Mouse (Mus musculus): Measurements from ENCODE around the gene Hist2h4.
"Not testable (repeated sequence)": the region's sequence is repeated elsewhere in the genome, so short reads cannot be mapped to it uniquely, and the experiment has no call there.

Hist2h4 gene

DNA sequence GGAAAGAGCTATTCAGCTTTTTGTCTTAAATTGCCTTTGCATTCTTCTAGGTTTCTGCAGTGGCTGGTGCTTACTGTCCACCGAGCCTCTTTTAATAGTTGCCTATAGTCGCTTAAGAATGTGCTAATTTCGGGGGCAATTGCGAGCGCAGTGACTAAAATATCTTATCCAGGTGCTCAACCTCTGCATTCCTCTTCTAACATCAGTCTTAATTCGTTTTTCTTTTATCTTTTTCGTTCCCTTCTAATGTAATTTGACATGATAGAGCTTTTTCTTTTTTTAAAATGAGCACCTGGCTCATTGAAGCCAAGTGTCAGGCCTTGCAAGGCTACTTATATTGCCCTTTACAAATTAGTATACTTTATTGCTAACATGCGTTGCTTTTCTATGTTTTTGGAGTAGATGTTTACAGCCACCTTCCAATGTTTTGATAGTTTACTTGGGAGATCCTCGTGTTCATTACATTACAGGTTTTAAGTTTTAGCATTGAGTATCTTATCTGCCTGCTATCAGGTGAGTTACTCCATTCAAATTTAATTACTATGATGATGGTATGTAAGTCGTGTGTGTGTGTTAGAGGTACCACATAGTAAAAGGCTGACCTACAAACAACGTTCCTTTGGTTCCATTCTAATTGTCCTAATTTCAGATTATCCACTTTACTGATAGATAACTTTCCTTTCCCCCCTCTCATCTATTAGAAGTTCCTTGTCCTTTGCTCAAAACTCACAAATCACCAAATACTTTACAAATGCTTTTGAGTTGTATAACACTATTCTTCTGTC is 15.6 kb downstream of the Hist2h4 start:
- in situ Hi-C loops (cut with MseI, MboI) = no loop called here

DNA sequence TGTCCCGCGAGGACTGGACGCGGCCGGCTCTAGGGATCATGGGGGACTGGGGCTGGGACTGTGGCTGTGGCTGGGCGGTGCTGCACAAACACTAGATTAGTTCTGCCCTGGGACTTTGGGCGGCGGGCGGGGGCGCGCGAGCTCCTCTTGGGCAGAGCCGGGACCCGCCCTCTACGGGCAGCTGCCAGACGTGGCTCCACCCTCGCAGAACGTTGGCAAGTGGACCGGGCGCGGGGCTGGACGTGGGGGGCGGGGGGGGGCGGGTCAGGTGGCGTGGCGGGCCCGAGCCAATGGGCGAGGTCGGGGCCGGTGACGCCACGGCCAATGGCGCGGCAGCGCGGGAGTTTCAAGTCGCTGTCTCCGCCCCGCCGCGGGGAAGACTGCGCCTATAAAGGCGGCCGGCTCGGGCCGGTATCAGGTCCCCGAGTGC is 16.7 kb downstream of the Hist2h4 start, which contains the start of gene Hist2h3c1:
Gene Hist2h3c1 (plus strand): TSS at position 259 of the 430 bp plus-strand sequence.
- in situ Hi-C loops (cut with MseI, MboI) = not testable (repeated sequence)

DNA sequence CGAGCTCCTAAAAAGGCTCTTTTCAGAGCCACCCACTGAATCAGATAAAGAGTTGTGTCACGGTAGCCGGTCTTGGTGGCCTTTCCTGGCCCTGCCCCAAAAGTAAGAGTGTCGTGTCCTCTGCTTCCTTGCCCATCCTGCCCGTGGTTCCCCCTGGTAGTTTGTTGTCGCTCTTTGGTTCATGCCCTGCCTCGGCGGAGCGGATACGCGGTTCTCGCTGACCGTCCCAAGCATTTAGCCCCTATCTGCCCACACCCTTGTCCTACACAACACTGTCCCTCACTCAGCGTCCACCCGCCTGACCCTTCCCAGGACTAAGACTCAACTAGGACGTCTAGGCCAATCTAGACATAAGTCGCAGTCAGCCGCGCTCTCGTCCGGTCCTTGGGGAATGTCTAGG is 17.1 kb downstream of the Hist2h4 start:
- in situ Hi-C loops (cut with MseI, MboI) = not testable (repeated sequence)

DNA sequence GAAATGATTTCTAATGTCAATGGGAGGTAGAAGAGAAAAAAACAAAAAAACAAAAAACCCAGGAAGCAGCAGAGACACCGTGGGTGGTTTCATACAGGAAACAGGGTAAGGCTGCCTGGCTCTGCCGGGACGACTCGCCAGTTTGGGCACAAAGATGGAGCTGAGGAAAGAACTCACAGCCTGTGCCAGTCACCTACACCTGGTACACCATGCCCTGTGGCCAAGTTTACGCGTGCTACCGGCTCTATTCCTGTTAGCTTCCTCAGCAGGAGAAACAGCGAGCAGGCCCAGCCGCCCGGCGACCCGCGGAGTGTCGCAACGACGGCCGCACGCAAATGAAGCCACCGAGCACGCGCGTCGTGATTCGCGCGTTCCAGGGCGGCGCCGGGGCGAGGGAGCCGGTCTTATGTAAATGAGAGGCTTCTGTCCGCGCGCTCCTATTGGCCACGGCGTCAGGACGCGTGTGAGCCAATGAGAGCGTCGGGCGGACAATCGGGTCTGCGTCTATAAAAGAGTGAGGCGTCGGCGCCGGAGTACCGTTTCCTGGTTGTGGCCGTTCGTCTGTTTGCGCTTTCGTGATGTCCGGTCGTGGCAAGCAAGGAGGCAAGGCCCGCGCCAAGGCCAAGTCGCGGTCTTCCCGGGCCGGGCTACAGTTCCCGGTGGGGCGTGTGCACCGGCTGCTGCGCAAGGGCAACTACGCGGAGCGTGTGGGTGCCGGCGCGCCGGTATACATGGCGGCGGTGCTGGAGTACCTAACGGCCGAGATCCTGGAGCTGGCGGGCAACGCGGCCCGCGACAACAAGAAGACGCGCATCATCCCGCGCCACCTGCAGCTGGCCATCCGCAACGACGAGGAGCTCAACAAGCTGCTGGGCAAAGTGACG is 17.9 kb downstream of the Hist2h4 start, which contains the start of gene Hist2h2aa1:
Gene Hist2h2aa1 (plus strand): TSS at position 495 of the 884 bp plus-strand sequence.
- in situ Hi-C loops (cut with MseI, MboI) = not testable (repeated sequence)

DNA sequence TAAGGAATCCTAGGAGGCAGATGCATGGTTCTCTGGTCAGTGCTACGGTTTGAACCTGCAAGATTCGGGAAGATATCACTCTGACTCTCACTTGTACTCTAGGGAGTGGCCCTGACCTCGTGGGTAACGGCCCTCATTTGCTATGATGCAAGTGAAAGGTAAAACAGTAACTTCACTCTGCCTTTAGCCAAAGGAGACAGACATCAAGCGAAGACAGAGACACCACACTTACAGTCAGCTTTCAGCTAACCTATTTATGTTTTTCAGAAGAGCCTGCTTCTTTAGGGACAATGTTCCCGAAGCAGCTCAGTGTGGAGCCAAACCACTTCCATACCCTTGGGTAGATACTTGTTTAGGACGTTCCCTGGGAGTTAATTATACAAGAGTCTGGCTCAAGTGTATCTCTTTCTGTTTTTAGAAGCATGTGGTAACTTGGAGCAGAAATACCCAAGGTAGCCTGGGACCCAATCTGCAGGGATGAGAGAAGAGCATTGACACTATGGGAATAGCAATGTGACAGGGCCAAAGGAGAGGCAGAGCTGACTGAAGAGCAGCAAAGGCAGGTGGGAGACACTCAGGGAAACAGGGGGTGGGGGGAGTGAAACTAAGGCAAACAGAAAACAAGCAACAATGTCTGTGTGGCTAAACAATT is 19.1 kb downstream of the Hist2h4 start:
- in situ Hi-C loops (cut with MseI, MboI) = no loop called here

DNA sequence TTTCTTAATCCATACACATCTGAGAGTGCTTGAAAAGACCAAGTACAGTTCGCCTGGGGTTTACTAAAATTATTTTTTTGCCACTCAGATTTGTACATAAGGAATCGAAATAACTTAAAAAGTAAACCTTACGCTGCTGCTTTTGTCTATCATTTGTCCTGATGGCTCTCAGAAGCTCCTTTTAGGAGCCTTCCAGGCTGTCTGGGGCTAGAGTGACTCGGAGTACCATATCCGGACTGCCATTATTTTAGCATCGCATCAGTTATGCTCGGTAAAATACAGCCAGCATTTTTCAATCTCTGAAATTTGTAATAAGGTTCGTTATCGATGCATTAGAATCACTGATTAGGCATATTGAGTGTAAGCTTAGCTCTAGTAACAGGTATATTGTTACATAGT is 22.3 kb downstream of the Hist2h4 start:
- in situ Hi-C loops (cut with MseI, MboI) = no loop called here

DNA sequence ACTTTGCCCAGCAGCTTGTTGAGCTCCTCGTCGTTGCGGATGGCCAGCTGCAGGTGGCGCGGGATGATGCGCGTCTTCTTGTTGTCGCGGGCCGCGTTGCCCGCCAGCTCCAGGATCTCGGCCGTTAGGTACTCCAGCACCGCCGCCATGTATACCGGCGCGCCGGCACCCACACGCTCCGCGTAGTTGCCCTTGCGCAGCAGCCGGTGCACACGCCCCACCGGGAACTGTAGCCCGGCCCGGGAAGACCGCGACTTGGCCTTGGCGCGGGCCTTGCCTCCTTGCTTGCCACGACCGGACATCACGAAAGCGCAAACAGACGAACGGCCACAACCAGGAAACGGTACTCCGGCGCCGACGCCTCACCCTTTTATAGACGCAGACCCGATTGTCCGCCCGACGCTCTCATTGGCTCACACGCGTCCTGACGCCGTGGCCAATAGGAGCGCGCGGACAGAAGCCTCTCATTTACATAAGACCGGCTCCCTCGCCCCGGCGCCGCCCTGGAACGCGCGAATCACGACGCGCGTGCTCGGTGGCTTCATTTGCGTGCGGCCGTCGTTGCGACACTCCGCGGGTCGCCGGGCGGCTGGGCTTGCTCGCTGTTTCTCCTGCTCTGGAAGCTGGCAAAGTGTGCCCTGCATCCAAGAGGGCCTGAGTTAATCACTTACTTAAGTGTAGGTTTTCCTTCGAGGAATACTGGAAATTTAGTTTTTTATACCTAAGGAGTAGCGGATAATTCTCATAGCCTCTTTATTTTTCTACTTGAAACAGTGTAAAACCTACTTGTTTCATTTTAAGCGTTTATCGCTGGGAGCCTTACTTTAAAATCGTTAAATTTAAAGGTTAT is 22.9 kb downstream of the Hist2h4 start, which contains the start of gene Hist2h2aa2:
Gene Hist2h2aa2 (minus strand): TSS at position 328 of the 850 bp plus-strand sequence.
- in situ Hi-C loops (cut with MseI, MboI) = not testable (repeated sequence)

DNA sequence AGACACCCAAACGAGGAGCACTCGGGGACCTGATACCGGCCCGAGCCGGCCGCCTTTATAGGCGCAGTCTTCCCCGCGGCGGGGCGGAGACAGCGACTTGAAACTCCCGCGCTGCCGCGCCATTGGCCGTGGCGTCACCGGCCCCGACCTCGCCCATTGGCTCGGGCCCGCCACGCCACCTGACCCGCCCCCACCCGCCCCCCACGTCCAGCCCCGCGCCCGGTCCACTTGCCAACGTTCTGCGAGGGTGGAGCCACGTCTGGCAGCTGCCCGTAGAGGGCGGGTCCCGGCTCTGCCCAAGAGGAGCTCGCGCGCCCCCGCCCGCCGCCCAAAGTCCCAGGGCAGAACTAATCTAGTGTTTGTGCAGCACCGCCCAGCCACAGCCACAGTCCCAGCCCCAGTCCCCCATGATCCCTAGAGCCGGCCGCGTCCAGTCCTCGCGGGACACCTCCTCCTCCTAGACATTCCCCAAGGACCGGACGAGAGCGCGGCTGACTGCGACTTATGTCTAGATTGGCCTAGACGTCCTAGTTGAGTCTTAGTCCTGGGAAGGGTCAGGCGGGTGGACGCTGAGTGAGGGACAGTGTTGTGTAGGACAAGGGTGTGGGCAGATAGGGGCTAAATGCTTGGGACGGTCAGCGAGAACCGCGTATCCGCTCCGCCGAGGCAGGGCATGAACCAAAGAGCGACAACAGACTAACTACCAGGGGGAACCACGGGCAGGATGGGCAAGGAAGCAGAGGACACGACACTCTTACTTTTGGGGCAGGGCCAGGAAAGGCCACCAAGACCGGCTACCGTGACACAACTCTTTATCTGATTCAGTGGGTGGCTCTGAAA is 23.9 kb downstream of the Hist2h4 start, which contains the start of gene Hist2h3c2:
Gene Hist2h3c2 (minus strand): TSS at position 174 of the 840 bp plus-strand sequence.
- in situ Hi-C loops (cut with MseI, MboI) = not testable (repeated sequence)

DNA sequence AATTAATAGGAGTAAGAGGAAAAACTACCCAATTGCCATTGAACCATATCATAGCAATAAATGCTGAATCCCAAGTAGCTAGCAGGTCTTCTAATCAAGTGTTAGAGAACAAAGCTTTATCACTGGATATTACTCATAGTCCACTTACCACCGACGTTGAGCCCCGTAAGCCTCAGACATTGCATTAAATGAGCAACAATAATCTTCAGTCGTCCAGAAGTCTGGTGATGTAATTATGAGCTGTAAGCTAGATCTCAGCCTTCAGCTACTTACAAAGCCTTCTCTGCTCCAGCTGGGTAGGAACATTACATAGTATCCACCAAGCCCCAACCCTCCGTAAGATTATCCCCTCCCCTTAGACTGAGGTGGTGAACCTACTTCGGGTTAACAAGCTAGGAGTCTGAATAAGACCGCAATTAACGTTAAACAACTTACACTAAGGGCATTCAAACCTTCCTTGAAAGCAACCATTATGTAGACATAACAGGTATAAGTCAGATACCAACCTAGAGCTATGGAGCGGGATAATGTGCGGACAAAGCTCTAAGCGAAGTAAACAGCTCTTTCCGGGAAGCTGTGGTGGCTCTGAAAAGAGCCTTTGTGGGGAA is 25.1 kb downstream of the Hist2h4 start:
- in situ Hi-C loops (cut with MseI, MboI) = no loop called here

DNA sequence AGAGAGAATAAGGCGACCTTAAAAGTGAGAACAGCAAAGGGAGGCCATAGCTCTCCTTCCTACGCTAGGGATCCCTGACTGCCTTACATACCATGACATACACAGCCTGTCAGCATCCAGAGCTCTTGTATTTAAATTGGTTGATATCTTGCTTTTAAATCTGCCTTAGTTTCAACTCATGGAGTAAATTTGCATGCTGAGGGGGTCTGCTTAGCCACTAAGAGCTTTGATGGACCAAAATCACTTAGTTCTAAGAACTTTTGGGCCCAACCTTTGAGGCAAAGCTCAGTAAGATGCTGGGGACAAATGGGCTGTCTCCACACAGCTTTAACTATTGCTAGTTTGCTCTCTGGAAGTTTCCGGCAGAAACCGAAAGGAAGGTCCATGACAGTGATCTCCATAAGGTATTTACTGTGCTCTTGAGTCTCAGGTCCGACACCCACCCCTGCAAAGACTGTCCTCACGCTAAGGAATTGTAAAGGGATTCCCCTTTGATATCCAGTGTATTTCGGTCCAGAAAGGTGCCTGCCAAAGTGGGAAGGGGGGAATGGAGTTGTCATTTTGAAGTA is 25.7 kb downstream of the Hist2h4 start:
- in situ Hi-C loops (cut with MseI, MboI) = no loop called here

DNA sequence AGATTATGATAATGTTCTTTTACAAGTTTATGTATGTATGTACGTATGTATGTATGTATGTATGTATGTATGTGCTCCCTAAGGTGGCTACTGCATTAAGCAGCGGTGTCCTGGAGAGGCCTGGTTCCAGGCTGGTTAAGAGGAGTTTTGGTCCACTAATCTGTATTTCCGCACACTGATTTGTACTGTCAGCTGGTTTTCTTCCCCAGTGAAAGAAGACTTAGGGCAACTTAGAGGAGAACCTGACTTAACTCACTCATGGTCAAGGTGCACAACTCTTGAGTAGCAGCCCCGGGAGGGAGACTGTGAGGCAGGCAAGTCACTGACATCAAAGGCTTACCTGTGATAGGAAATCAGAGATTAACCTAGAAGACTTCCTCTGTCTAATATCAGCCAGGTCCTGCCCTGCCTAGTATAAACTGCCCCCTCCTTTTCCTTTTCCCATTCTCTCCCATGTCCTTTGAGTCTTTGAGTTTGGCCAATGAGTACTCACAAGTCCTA is 26.2 kb downstream of the Hist2h4 start:
- in situ Hi-C loops (cut with MseI, MboI) = no loop called here

DNA sequence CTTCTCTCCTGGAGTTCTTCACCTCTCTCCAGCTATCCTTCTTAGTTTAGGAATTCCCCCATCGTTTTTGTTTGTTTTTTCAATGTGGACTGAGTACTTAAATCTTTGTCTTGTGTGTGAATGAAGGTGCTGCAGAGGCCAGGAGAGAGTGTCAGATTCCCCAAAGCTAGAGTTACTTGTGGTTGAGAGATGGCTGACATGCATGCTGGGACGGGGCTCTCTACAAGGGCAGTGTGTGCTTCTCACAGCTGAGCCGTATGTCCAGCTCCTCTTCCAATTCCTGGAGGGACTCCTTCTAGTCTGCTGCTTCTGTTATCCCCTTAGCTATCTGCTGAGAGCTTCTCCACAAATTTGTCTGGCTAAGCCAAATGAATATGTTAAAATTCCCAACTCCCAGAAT is 27.3 kb downstream of the Hist2h4 start:
- in situ Hi-C loops (cut with MseI, MboI) = no loop called here

DNA sequence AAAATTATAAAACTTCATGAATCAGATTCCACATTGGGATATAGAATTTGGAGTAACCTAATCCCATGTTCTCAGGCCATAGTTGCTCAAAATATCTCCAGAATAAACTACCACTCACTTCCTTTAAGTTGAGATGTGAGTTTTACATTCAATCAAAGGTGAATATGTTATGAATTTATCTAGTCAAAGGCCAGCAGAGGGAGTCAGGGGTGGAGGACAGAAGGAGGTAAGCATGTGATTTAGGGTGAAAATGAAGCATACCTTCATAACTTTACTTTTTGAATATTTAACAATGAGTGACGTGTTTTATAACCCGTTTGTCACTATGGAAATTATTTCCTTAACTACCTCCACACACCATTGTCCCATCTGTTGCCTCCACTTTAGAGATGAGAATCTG is 28.2 kb downstream of the Hist2h4 start:
- in situ Hi-C loops (cut with MseI, MboI) = no loop called here

DNA sequence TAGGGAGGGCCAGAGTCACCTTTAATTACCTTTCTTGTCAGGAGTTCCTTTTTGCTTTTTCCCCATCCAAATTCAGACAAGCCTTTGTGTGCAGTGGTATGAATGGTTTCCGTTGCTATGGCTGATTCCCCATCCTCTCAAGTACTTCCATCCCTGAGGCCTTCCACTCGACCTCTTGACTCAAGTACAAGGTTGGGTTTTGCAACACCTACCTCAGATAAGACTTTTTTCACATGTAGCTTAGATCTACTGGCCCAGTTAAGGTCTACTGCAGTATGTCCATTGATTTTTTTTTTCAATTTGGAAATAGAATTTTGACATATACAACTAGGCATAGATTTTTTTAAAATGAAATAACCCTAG is 31.4 kb downstream of the Hist2h4 start:
- in situ Hi-C loops (cut with MseI, MboI) = no loop called here

DNA sequence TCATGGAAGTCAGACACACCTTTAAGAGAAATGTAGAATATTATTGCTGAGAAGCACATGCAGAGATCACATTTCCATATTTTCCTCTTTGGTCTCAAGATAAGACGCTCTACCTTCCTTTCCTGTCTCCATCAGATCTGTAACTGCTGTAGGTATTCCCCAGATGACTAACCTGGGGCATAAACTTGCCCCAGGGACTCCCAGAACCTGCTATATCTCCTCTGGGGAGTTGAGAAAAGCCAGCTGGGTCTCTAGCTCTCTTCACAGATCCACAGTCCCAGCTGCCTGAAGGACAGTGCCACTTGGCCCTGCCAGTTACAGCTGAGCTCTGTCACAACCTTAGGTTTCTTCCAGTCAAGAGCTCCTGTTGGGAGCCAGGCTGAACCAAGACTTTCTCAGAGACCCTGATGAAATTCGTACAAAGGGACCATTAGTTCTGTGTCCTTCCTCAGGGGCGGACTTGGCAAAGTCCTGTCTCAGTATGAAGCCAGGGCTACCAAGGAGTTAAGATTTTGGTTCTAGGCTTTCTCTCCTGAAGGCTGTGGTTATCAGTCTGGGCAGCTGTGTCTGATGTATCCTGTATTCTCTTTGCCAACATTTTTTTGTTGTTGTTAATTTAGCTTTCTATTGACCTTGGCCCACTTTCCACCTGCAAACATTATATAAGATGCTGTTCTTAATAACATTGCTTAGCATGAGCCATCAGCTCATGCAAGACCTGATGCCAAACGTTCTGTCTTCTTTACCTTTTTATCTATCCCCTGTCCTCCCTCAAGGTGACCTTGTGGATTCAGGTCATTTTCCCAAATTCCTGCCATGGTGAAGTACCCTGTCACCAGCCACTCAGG is 32.0 kb downstream of the Hist2h4 start:
- in situ Hi-C loops (cut with MseI, MboI) = no loop called here

DNA sequence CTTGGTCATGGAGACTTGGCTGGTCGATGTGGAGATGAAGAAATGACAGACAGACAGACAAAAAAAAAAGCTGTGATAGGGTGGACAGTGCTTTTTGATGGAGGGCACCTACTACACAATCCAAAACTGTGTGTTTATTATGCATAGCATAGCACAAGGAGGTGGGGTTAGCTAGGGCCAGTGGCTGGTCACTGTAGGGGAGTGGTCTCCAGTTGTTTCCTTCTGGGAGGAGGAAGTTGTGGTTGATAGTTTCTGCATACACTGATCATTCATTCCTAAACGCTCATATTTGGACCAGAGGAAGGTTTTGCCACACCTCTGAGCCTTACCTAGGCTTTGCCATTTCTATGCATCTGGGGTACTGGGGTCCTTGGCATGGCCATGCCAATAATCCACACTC is 32.7 kb downstream of the Hist2h4 start:
- in situ Hi-C loops (cut with MseI, MboI) = no loop called here

DNA sequence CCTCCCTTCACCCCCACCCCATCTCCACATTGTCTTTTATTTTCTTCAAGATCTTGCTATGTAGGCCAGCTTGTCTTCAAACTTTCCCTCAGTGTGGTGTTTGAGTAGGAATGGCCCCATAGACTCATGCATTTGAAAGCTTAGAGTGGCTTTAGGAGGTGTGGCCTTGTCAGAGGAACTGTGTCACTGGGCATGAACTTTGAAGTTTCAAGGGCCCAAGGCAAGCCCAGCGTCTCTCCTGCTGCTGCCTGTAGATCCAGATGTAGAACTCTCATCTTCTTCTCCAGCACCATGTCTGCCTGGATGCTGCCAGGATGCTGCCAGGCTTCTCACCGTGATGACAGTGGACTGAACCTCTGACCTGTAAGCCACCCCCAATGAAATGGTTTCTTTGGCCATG is 34.3 kb downstream of the Hist2h4 start:
- in situ Hi-C loops (cut with MseI, MboI) = no loop called here
